18 mouse cellular contexts compared by ENCODE assay signal in the genomic region with DNA sequence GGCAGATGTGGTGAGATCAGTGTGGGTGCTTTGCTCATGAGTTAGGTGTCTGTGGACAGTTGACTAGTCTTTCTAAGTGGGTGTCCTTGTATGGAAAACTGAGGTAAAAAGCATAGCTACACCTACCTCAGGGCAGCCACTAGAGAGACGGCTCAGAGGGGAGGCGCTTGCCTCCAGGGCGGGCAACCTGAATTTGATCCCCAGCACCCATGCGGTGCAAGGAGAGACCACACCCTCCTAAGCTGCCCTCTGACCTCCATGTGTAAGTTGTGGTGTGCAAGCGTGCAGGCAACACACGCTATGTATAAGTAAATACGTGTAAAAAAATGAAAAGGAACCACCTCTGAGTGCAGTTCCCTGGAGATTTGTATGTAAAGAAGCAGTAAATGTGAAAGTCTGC.
"Had no signal": no experiment of that assay in that cellular context is flagged by ENCODE, and none has a peak within 500 bp of the region (broad histone marks: within the 10 kb centered on the region; RNA-seq: fewer than 3 reads in every experiment).

No protein-coding gene starts in this region.

- ATAC-seq: lung, postnatal 0 days; midbrain, embryonic 13.5 days; midbrain, embryonic 16.5 days had no signal

- DNase-seq: kidney, adult 11 months; kidney, adult 8-10 months; kidney, postnatal 10 days; kidney, postnatal 36 days; layer of hippocampus, postnatal 36 days; lung, embryonic 14.5 days; retina, postnatal 1 day; thymus, adult 18-20 months; thymus, postnatal 36 days had no signal

- H3K4me3 ChIP-seq: kidney, embryonic 15.5 days; left cerebral cortex, adult 2 months; midbrain, embryonic 10.5 days; midbrain, embryonic 13.5 days; myocyte; neural tube, embryonic 13.5 days had no signal

- H3K27me3 ChIP-seq: kidney, embryonic 15.5 days; megakaryocyte, embryonic 14.5 days; midbrain, embryonic 13.5 days; neural tube, embryonic 13.5 days had no signal

- H3K9ac ChIP-seq: kidney, embryonic 15.5 days; lung, embryonic 14.5 days; midbrain, embryonic 13.5 days; neural tube, embryonic 13.5 days had no signal

- H3K4me1 ChIP-seq: kidney, embryonic 15.5 days; midbrain, embryonic 10.5 days; midbrain, embryonic 13.5 days; neural tube, embryonic 13.5 days had no signal

- H3K4me2 ChIP-seq: kidney, embryonic 15.5 days; lung, embryonic 14.5 days; midbrain, embryonic 13.5 days; neural tube, embryonic 13.5 days had no signal

- H3K27ac ChIP-seq: kidney, embryonic 15.5 days; left cerebral cortex, adult 2 months; midbrain, embryonic 10.5 days; midbrain, embryonic 13.5 days; neural tube, embryonic 13.5 days had no signal
